Mouse (Mus musculus): ENCODE measurements around the gene Vmn1r93.
"Not testable (repeated sequence)": the region's sequence is repeated elsewhere in the genome, so short reads cannot be mapped to it uniquely, and the experiment has no call there.

The Vmn1r93 gene

GRCm38 (mm10) chr7:20138988-20139387 is at the start of gene Vmn1r93:
Gene Vmn1r93, minus strand, starts transcription at chr7:20139088.
- not testable (repeated sequence) for DNase-seq

GRCm38 (mm10) chr7:20168277-20168676 is 29.4 kb upstream of the Vmn1r93 start, which contains the start of gene Vmn1r94:
Gene Vmn1r94, minus strand, starts transcription at chr7:20168377.
- DNase-seq = not testable (repeated sequence)

- DNase-seq = not testable (repeated sequence)
Measured at GRCm38 (mm10) chr7:20122479-20122878, 16.4 kb downstream of the Vmn1r93 start, which contains the start of gene Gm16442. Gene Gm16442, minus strand, starts transcription at chr7:20122579.

DNA sequence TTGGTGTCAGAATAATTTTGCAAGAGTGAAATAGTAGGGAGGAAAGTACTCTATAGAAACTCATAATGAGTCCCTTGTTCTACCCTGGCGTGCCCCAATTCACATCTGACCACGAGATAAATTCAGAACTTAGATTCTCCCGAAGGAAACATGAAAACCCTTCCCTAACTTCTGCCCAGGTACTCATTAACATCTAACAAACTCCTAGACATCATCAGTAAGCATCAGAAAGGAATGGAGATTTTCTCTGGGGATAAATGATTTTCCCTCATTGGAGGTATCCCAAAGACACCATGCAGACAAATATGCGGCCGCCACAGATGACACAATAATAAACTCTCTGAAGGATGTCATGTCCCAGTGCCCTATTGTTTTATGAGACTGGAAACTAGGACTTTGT is 39.5 kb downstream of the Vmn1r93 start, which contains the start of gene Vmn1r91:
Vmn1r91 (plus strand) TSS at position 301 of the 400 bp plus-strand sequence.
- DNase-seq = not testable (repeated sequence)

Measured in right cerebral cortex, adult 18-20 months (tissue).